Mouse (Mus musculus) neutrophil, adult 5-6 weeks (primary cell): ENCODE measurements around the gene Arsg. TPM values are rescaled to one million over a fixed set of nuclear protein-coding genes. Genes with fewer than 3 reads are reported as not detected.

ENCODE experiments used
- ATAC-seq: fragments of 151-379, 151-347 bp; 2 replicates; pipeline ENCODE4 v1.8.0; 2017; ENCODE audit warnings: mild to moderate bottlenecking, moderate TSS enrichment; ENCODE audit not compliant: insufficient number of reproducible peaks, poor library complexity, low FRiP score, severe bottlenecking; ENCODE audit errors: extremely low read depth
- total RNA-seq: library from RNA; stranded (forward); fragments of 200-1000 nt; gene quantifications from 2 replicates; pipeline ENCODE4 v1.2.3, GENCODE M21; 2017

Gene Arsg
- total RNA-seq, 1 experiment from 2014 or later, result 21.5 TPM

GRCm38 (mm10) chr11:109607600-109607999 lies 134.4 kb downstream of the Arsg start:
- ATAC-seq, result no peak

- no peak for ATAC-seq
Observed at GRCm38 (mm10) chr11:109608976-109609625, 135.9 kb downstream of the Arsg start.

- no peak for ATAC-seq
Observed at GRCm38 (mm10) chr11:109610046-109610794, 137.0 kb downstream of the Arsg start.

GRCm38 (mm10) chr11:109610795-109611302 lies 137.7 kb downstream of the Arsg start:
- no peak for ATAC-seq

GRCm38 (mm10) chr11:109611303-109612149 lies 138.4 kb downstream of the Arsg start, which contains the start of gene Wipi1:
Gene Wipi1, minus strand, starts transcription at chr11:109611967.
- ATAC-seq, result peak; percentile 85

- no peak for ATAC-seq
Observed at GRCm38 (mm10) chr11:109612871-109613529, 139.8 kb downstream of the Arsg start.

- no peak for ATAC-seq
Observed at GRCm38 (mm10) chr11:109615286-109615685, 142.1 kb downstream of the Arsg start.

- ATAC-seq, result no peak
Observed at GRCm38 (mm10) chr11:109616352-109616751, 143.2 kb downstream of the Arsg start.

- no peak for ATAC-seq
Observed at GRCm38 (mm10) chr11:109616766-109617165, 143.6 kb downstream of the Arsg start.

- ATAC-seq, result peak; percentile 54
Observed at GRCm38 (mm10) chr11:109619055-109619454, 145.9 kb downstream of the Arsg start.

- no peak for ATAC-seq
Observed at GRCm38 (mm10) chr11:109620356-109620755, 147.2 kb downstream of the Arsg start.

GRCm38 (mm10) chr11:109621183-109621582 lies 148.0 kb downstream of the Arsg start:
- ATAC-seq, result peak; percentile 81

- no peak for ATAC-seq
Observed at GRCm38 (mm10) chr11:109622518-109623037, 149.4 kb downstream of the Arsg start.

Other genes with a start within 250 kb of the Arsg start
- gene Rgs9, start 175.2 kb upstream of the Arsg start, total RNA-seq, result 0.35 and 0.49 TPM in 2 replicates
- 79.8 and 95.4 TPM in 2 replicates for gene Gna13, start 110.5 kb upstream of the Arsg start, total RNA-seq
- gene 9930022D16Rik, start 59.5 kb upstream of the Arsg start, total RNA-seq, result 0.23 and 0.98 TPM in 2 replicates
- 39.3 and 41.0 TPM in 2 replicates for gene Amz2, start 47.4 kb upstream of the Arsg start, total RNA-seq
- 45.0 and 49.8 TPM in 2 replicates for gene Slc16a6, start 224 bp downstream of the Arsg start, total RNA-seq
- gene Wipi1, start 138.6 kb downstream of the Arsg start, total RNA-seq, result 1.2 and 2.4 TPM in 2 replicates
- 123 and 153 TPM in 2 replicates for gene Prkar1a, start 176.0 kb downstream of the Arsg start, total RNA-seq
- gene Fam20a, start 248.9 kb downstream of the Arsg start, total RNA-seq, result 0.25 TPM in 1 of 2 replicates, not detected in the other